Mouse (Mus musculus): ENCODE measurements around the gene Cbfa2t2. TPM values are rescaled to one million over a fixed set of nuclear protein-coding genes. Genes with fewer than 3 reads are reported as not detected.

Gene Cbfa2t2
- polyA plus RNA-seq (2012) = 6.4 and 9.7 TPM in 2 replicates

DNA sequence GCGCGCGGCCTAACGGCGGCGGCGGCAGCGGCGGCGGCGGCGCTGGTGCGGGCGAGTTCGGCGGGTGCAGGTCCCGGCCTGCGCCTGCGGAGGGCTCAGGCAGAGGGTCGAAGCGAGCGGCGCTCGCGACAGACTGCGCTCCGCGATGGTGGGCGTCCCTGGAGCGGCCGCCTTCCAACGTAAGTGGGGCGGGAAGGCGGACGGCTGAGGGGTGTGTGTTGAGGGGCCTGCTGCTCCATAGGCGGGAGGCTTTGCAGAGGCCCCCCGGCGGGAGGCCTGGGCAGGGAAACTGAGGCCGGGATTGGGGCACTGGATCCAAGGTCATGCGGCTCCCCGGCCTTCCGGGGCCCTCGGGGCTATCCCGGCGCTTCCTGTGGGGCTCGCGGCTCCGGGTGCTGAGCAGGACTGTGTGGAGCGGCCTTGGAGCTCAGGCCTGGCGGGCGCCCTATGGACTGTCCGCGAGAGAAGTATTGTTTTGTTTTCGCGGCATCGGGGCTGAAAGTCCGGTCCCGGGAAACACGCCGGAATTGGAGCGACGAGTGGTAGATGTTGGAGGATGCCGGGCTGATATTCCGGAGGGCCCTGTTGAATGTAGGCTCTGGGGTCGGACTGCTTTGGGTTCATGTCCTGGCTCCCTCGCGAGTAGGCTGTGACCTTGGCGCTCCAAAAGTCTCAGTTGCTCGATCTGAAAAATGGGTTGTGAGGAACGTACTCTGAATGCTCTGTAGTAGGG, at the start of gene Cbfa2t2:
Cbfa2t2 (plus strand) TSS at position 24 of the 733 bp plus-strand sequence.

GRCm38 (mm10) chr2:154407643-154408445, 28.4 kb upstream of the Cbfa2t2 start, which contains the start of gene Snta1:
Snta1 (minus strand) TSS chr2:154408099.

DNA sequence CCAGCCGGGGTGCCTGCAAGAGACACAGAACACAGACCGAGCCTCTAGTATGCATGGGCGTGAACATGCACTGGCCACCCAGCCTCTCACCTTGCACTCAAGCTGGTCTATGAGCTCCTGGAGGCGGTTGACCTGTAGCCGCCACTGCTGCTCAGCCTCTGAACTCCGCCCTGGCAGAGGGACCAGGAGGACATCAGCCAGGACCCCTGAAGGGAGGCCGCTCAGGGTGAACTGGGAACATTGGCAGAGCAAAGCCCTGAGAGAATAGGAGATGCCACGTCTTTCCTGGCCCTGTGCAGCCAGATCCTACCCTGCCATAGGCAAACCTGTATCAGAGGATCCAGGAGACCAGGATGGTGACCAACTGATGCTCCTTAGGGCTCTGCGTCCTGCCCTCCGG, 110.4 kb downstream of the Cbfa2t2 start, which contains the start of gene 1700003F12Rik:
1700003F12Rik (plus strand) TSS at position 375 of the 400 bp plus-strand sequence.

DNA sequence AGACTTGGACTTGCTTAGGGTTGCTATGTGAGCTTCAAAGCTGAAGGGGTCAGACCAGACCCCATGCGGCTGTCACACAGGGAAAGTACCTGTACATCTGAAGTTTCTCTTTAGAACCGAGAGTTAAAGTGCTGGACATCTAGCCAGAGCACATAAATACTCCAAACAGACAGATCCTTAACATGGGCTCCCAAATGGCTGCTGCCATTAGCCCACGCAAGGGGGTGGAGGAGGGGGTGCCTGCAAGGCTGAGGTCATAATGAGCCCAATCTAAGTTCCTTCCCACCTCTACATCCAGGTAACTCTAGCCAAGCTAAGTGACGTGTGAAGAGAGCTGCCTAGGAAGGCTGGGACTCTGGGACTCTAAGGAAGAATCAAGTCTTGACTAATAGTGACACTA, 115.2 kb downstream of the Cbfa2t2 start, which contains the start of gene Actl10:
Actl10 (plus strand) TSS at position 301 of the 400 bp plus-strand sequence.

DNA sequence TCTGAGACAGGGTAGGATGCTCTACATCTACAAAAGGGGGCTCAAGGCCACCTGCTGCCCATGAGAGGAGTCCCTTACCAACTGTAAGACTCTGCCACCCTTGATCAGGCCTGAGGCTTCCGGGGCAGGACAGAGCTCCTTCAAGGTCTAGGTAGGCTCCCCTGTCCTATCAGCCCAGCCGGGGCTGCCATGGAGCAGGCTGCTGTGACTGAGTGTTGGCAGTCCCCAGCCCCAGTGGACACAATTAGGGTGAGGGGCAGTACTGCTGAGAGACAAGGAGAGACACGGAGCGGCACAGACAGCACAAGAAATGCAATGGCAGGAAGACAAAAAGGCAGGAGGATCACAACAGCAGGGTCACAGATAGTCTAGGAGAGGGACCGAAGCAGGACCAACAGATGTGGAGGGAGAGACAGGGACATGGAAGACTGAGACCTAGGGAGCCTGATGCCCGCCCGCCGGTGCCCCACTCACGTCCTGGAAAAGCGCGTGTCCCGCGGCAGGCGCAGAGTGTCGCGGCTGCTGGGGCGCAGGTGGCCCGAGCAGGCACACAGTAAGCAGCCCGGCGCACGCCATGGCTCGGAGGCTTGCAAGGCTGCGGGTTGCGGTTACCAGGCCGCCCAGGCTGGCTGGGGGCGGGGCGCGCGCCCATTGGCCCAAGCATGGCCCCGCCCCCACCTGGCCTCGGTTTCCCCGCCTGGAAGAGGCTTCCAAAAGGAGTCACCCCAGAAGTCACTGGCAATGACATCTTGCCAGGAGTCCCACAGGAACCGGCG, 122.2 kb downstream of the Cbfa2t2 start, which contains the start of gene Necab3:
Necab3 (minus strand) TSS at position 627 of the 776 bp plus-strand sequence.

GRCm38 (mm10) chr2:154569836-154570286, 133.6 kb downstream of the Cbfa2t2 start, which contains the start of gene E2f1:
E2f1 (minus strand) TSS chr2:154569892.

Other genes starting within 250 kb of the Cbfa2t2 start
- gene Bpifb1, start 245.7 kb upstream of the Cbfa2t2 start, polyA plus RNA-seq (2012) = not detected in 2 replicates
- gene Bpifb5, start 212.7 kb upstream of the Cbfa2t2 start, polyA plus RNA-seq (2012) = 0.13 and 0.18 TPM in 2 replicates
- not detected in 2 replicates for gene Bpifb9a, start 178.6 kb upstream of the Cbfa2t2 start, polyA plus RNA-seq (2012)
- gene Bpifb9b, start 129.3 kb upstream of the Cbfa2t2 start, polyA plus RNA-seq (2012) = not detected in 2 replicates
- 0.35 and 0.51 TPM in 2 replicates for gene Cdk5rap1, start 63.5 kb upstream of the Cbfa2t2 start, polyA plus RNA-seq (2012)
- gene Snta1, start 28.4 kb upstream of the Cbfa2t2 start, polyA plus RNA-seq (2012) = 0.61 and 0.64 TPM in 2 replicates
- 0.14 and 1.5 TPM in 2 replicates for gene 1700003F12Rik, start 110.6 kb downstream of the Cbfa2t2 start, polyA plus RNA-seq (2012)
- 0.05 and 0.34 TPM in 2 replicates for gene Actl10, start 115.3 kb downstream of the Cbfa2t2 start, polyA plus RNA-seq (2012)
- gene Necab3, start 122.4 kb downstream of the Cbfa2t2 start, polyA plus RNA-seq (2012) = 1.4 and 2.2 TPM in 2 replicates
- gene E2f1, start 133.4 kb downstream of the Cbfa2t2 start, polyA plus RNA-seq (2012) = 86.2 and 96.3 TPM in 2 replicates
- 3.8 and 4.1 TPM in 2 replicates for gene Pxmp4, start 167.2 kb downstream of the Cbfa2t2 start, polyA plus RNA-seq (2012)
- 7.1 and 8.1 TPM in 2 replicates for gene Zfp341, start 176.8 kb downstream of the Cbfa2t2 start, polyA plus RNA-seq (2012)
- 1.7 and 2.9 TPM in 2 replicates for gene 4930519P11Rik, start 177.0 kb downstream of the Cbfa2t2 start, polyA plus RNA-seq (2012)
- 145 and 166 TPM in 2 replicates for gene Chmp4b, start 215.2 kb downstream of the Cbfa2t2 start, polyA plus RNA-seq (2012)